Mouse (Mus musculus): ENCODE data around the gene Cmtm8. TPM values are rescaled to one million over a fixed set of nuclear protein-coding genes. Genes with fewer than 3 reads are reported as not detected.

The Cmtm8 gene
- total RNA-seq (2023) = under 1 TPM; 0.46 to 0.83 TPM

GRCm38 (mm10) chr9:114844017-114844662 is at the start of gene Cmtm8:
Gene Cmtm8 (minus strand): TSS chr9:114844156.

GRCm38 (mm10) chr9:114781526-114782212 is 62.3 kb downstream of the Cmtm8 start, which contains the start of gene Cmtm7:
Gene Cmtm7 (minus strand): TSS chr9:114781856.

Other genes with a start within 250 kb of the Cmtm8 start
- 10 to 100 TPM; 36.9 to 49.2 TPM for gene Cnot10, start 204.0 kb downstream of the Cmtm8 start, total RNA-seq (2023)
- gene Dync1li1, start 155.4 kb downstream of the Cmtm8 start, total RNA-seq (2023) = 10 to 100 TPM; 38.2 to 47.4 TPM
- gene Cmtm6, start 113.0 kb downstream of the Cmtm8 start, total RNA-seq (2023) = 100 to 1,000 TPM; 166 to 190 TPM
- gene Cmtm7, start 62.3 kb downstream of the Cmtm8 start, total RNA-seq (2023) = 100 to 1,000 TPM; 216 to 224 TPM
- gene Gpd1l, start 89.8 kb upstream of the Cmtm8 start, total RNA-seq (2023) = 10 to 100 TPM; 26.0 to 29.9 TPM
- gene Osbpl10, start 134.4 kb upstream of the Cmtm8 start, total RNA-seq (2023) = not detected
- 10 to 100 TPM in 1 of 2 experiments, 1 to 10 TPM in 1; 6.3 to 14.6 TPM for gene Rps27rt, start 138.6 kb upstream of the Cmtm8 start, total RNA-seq (2023)

All from neutrophil, adult 83 days (primary cell).